ENCODE assay signal across 8 mouse cellular contexts in genomic region chr2:167634338-167634770, GRCm38 (mm10). TPM values are rescaled to one million over a fixed set of nuclear protein-coding genes. Genes with fewer than 3 reads are reported as not detected.
DNase-seq lines count a peak whose midpoint lies in the region; ATAC-seq and TF ChIP-seq lines count a peak whose summit lies in the region.

No protein-coding gene starts in this region.

- ATAC-seq in forebrain, embryonic 12.5 days (ENCODE audit: low FRiP score): peak; percentile 85
- ATAC-seq in heart, postnatal 0 days (ENCODE audit: insufficient read depth, low read depth): peak; percentile 70
- peak; percentile 71 for ATAC-seq in liver, embryonic 16.5 days (ENCODE audit: low read depth)
- peak; percentile 52 for ATAC-seq in neural tube, embryonic 13.5 days (ENCODE audit: low read depth)

- no peak for TF ChIP-seq POLR2A in testis, adult 2 months (IDR thresholded peaks at IDR 0.05; ENCODE audit: control insufficient read depth, low read depth, low read length)

- under 1% methylated on average over 15 of the region's 15 CpGs for WGBS in forebrain, embryonic 12.5 days
- WGBS in heart, postnatal 0 days: under 1% methylated on average over 15 of the region's 15 CpGs
- WGBS in liver, embryonic 16.5 days (ENCODE audit: insufficient replicate concordance): under 1% methylated on average over 15 of the region's 15 CpGs
- WGBS in neural tube, embryonic 13.5 days: 1% methylated on average over 15 of the region's 15 CpGs

- TF ChIP-seq EP300 in heart, postnatal 0 days (IDR thresholded peaks at IDR 0.05; ENCODE audit: low read depth): peak; percentile 65

- peaks cover 4% of the 10 kb centered on the region; the same call in 1 of the 2 replicates for H3K27me3 ChIP-seq in E14TG2a.4 (ENCODE audit: insufficient read depth, low read length)
- no peaks in the 10 kb centered on the region for H3K27me3 ChIP-seq in forebrain, embryonic 12.5 days
- no peaks in the 10 kb centered on the region for H3K27me3 ChIP-seq in heart, postnatal 0 days (ENCODE audit: control insufficient read depth, insufficient read depth, low read length)
- no peaks in the 10 kb centered on the region for H3K27me3 ChIP-seq in liver, embryonic 16.5 days (ENCODE audit: control insufficient read depth, insufficient read depth, low read depth, low read length)
- no peaks in the 10 kb centered on the region for H3K27me3 ChIP-seq in neural tube, embryonic 13.5 days
- no peaks in the 10 kb centered on the region for H3K27me3 ChIP-seq in testis, adult 2 months (ENCODE audit: control insufficient read depth, insufficient read depth, low read length)

- 0 out of 2 replicates have a peak overlapping the region, but pooled peaks have one; percentile 13 for H3K9ac ChIP-seq in forebrain, embryonic 12.5 days
- H3K9ac ChIP-seq in heart, postnatal 0 days (replicated peaks; ENCODE audit: low read depth, low read length): no peak overlapping the region; the same call in 1 of the 2 replicates
- H3K9ac ChIP-seq in liver, embryonic 16.5 days (ENCODE audit: low read depth, low read length): peak overlapping the region; percentile 44
- peak overlapping the region; percentile 54; the same call in 1 of the 2 replicates for H3K9ac ChIP-seq in neural tube, embryonic 13.5 days

- H3K4me1 ChIP-seq in E14TG2a.4 (replicated peaks; ENCODE audit: low read depth, low read length): peaks cover 43% of the 10 kb centered on the region
- H3K4me1 ChIP-seq in forebrain, embryonic 12.5 days: peaks cover 32% of the 10 kb centered on the region
- H3K4me1 ChIP-seq in heart, postnatal 0 days (ENCODE audit: control insufficient read depth, insufficient read depth): peaks cover 36% of the 10 kb centered on the region
- H3K4me1 ChIP-seq in liver, embryonic 16.5 days (ENCODE audit: control insufficient read depth, low read depth, low read length): peaks cover 50% of the 10 kb centered on the region
- H3K4me1 ChIP-seq in neural tube, embryonic 13.5 days (replicated peaks): peaks cover 39% of the 10 kb centered on the region
- peaks cover 18% of the 10 kb centered on the region for H3K4me1 ChIP-seq in testis, adult 2 months (ENCODE audit: control insufficient read depth, insufficient read depth, low read length)

- no peak for TF ChIP-seq CTCF in E14TG2a.4 (conservative IDR thresholded peaks at IDR 0.05; ENCODE audit: low read length)
- no peak for TF ChIP-seq CTCF in heart, postnatal 0 days (IDR thresholded peaks at IDR 0.05; ENCODE audit: low read depth)
- no peak for TF ChIP-seq CTCF in testis, adult 2 months (IDR thresholded peaks at IDR 0.05; ENCODE audit: control insufficient read depth, insufficient read depth, insufficient replicate concordance, low read depth, low read length)

- no peaks in the 10 kb centered on the region for H3K9me3 ChIP-seq in E14TG2a.4 (ENCODE audit: low read length)
- H3K9me3 ChIP-seq in forebrain, embryonic 12.5 days: no peaks in the 10 kb centered on the region
- H3K9me3 ChIP-seq in heart, postnatal 0 days (replicated peaks; ENCODE audit: control insufficient read depth, low read length): no peaks in the 10 kb centered on the region
- H3K9me3 ChIP-seq in liver, embryonic 16.5 days (replicated peaks; ENCODE audit: control insufficient read depth, low read length): no peaks in the 10 kb centered on the region
- no peaks in the 10 kb centered on the region for H3K9me3 ChIP-seq in neural tube, embryonic 13.5 days

- peak; percentile 100 for DNase-seq in c-Kit-positive CD71-positive TER-119-positive erythroid progenitor cells, embryonic 14.5 days (ENCODE audit: low spot score)
- peak; percentile 97 for DNase-seq in heart, postnatal 0 days (ENCODE audit: low spot score)
- DNase-seq in kidney, postnatal 4 days: peak; percentile 97

- peak overlapping the region; percentile 50 for H3K4me3 ChIP-seq in E14TG2a.4 (replicated peaks; ENCODE audit: low read length)
- H3K4me3 ChIP-seq in forebrain, embryonic 12.5 days (replicated peaks): peak overlapping the region; percentile 19
- peak overlapping the region; percentile 33 for H3K4me3 ChIP-seq in heart, postnatal 0 days (ENCODE audit: low read depth, low read length)
- H3K4me3 ChIP-seq in liver, embryonic 16.5 days (ENCODE audit: low read depth, low read length): peak overlapping the region; percentile 55
- H3K4me3 ChIP-seq in neural tube, embryonic 13.5 days: peak overlapping the region; percentile 28
- peak overlapping the region; percentile 36; the same call in 1 of the 2 replicates for H3K4me3 ChIP-seq in testis, adult 2 months (ENCODE audit: control insufficient read depth, low read depth, low read length)

- peak overlapping the region; percentile 42 for H3K27ac ChIP-seq in forebrain, embryonic 12.5 days
- peak overlapping the region; percentile 93 for H3K27ac ChIP-seq in heart, postnatal 0 days (ENCODE audit: low read depth)
- peak overlapping the region; percentile 99 for H3K27ac ChIP-seq in liver, embryonic 16.5 days (ENCODE audit: low read length)
- H3K27ac ChIP-seq in neural tube, embryonic 13.5 days (replicated peaks): peak overlapping the region; percentile 85
- no peak overlapping the region for H3K27ac ChIP-seq in testis, adult 2 months (ENCODE audit: control insufficient read depth, insufficient read depth, low read depth, low read length)

- peaks cover 11% of the 10 kb centered on the region for H3K36me3 ChIP-seq in E14TG2a.4 (ENCODE audit: insufficient read depth, low read length)
- H3K36me3 ChIP-seq in forebrain, embryonic 12.5 days (replicated peaks): no peaks in the 10 kb centered on the region
- H3K36me3 ChIP-seq in heart, postnatal 0 days (replicated peaks; ENCODE audit: control insufficient read depth, insufficient read depth, low read length): no peaks in the 10 kb centered on the region
- H3K36me3 ChIP-seq in liver, embryonic 16.5 days (ENCODE audit: control insufficient read depth, insufficient read depth): no peaks in the 10 kb centered on the region
- H3K36me3 ChIP-seq in neural tube, embryonic 13.5 days: no peaks in the 10 kb centered on the region
- no peaks in the 10 kb centered on the region for H3K36me3 ChIP-seq in testis, adult 2 months (ENCODE audit: control insufficient read depth, insufficient read depth, low read length)

- peak overlapping the region; percentile 49 for H3K4me2 ChIP-seq in forebrain, embryonic 12.5 days
- H3K4me2 ChIP-seq in heart, postnatal 0 days (ENCODE audit: low read depth, low read length): peak overlapping the region; percentile 57
- peak overlapping the region; percentile 84 for H3K4me2 ChIP-seq in liver, embryonic 16.5 days (ENCODE audit: low read depth, low read length)
- H3K4me2 ChIP-seq in neural tube, embryonic 13.5 days: peak overlapping the region; percentile 54

RNA-seq across cellular contexts. Expression of gene Ube2v1, which starts 2.5 kb away (rescaled TPM):
- polyA plus RNA-seq in forebrain, embryonic 12.5 days (2016; fragmentation: Nextera tagmentation; extraction: Ambion mirVana): 303 and 311 TPM in 2 replicates
- total RNA-seq in heart, postnatal 0 days (2014; rRNA removed; ENCODE audit: low replicate concordance): 74.5 and 94.6 TPM in 2 replicates
- 150 and 152 TPM in 2 replicates for polyA plus RNA-seq in heart, postnatal 0 days (2015; fragmentation: Nextera tagmentation; extraction: Ambion mirVana)
- 168 and 175 TPM in 2 replicates for polyA plus RNA-seq in liver, embryonic 16.5 days (2015; fragmentation: Nextera tagmentation; extraction: Ambion mirVana)
- polyA plus RNA-seq in neural tube, embryonic 13.5 days (2015; fragmentation: Nextera tagmentation; extraction: Ambion mirVana): 326 and 340 TPM in 2 replicates
- polyA plus RNA-seq in testis, adult 2 months (2012; rRNA removed): 17.9 and 21.6 TPM in 2 replicates

RNA-seq across cellular contexts. Expression of gene Gm20431, which starts 26.9 kb away (rescaled TPM):
- 7.5 and 10.2 TPM in 2 replicates for polyA plus RNA-seq in forebrain, embryonic 12.5 days (2016; fragmentation: Nextera tagmentation; extraction: Ambion mirVana)
- total RNA-seq in heart, postnatal 0 days (2014; rRNA removed; ENCODE audit: low replicate concordance): 5.8 and 25.5 TPM in 2 replicates
- polyA plus RNA-seq in heart, postnatal 0 days (2015; fragmentation: Nextera tagmentation; extraction: Ambion mirVana): 2.7 and 5.1 TPM in 2 replicates
- not detected in 2 replicates for polyA plus RNA-seq in liver, embryonic 16.5 days (2015; fragmentation: Nextera tagmentation; extraction: Ambion mirVana)
- polyA plus RNA-seq in neural tube, embryonic 13.5 days (2015; fragmentation: Nextera tagmentation; extraction: Ambion mirVana): 9.1 and 9.3 TPM in 2 replicates
- 41.0 and 48.4 TPM in 2 replicates for polyA plus RNA-seq in testis, adult 2 months (2012; rRNA removed)

RNA-seq across cellular contexts. Expression of gene Cebpb, which starts 54.4 kb away (rescaled TPM):
- polyA plus RNA-seq in forebrain, embryonic 12.5 days (2016; fragmentation: Nextera tagmentation; extraction: Ambion mirVana): 0.95 and 1.5 TPM in 2 replicates
- 43.5 and 50.8 TPM in 2 replicates for total RNA-seq in heart, postnatal 0 days (2014; rRNA removed; ENCODE audit: low replicate concordance)
- polyA plus RNA-seq in heart, postnatal 0 days (2015; fragmentation: Nextera tagmentation; extraction: Ambion mirVana): 4.9 and 5.8 TPM in 2 replicates
- 0.46 and 0.61 TPM in 2 replicates for polyA plus RNA-seq in liver, embryonic 16.5 days (2015; fragmentation: Nextera tagmentation; extraction: Ambion mirVana)
- polyA plus RNA-seq in neural tube, embryonic 13.5 days (2015; fragmentation: Nextera tagmentation; extraction: Ambion mirVana): 2.2 and 2.3 TPM in 2 replicates
- 2.9 and 4.0 TPM in 2 replicates for polyA plus RNA-seq in testis, adult 2 months (2012; rRNA removed)

RNA-seq across cellular contexts. Expression of gene Tmem189, which starts 55.3 kb away (rescaled TPM):
- 31.2 and 34.5 TPM in 2 replicates for polyA plus RNA-seq in forebrain, embryonic 12.5 days (2016; fragmentation: Nextera tagmentation; extraction: Ambion mirVana)
- 76.8 and 84.3 TPM in 2 replicates for total RNA-seq in heart, postnatal 0 days (2014; rRNA removed; ENCODE audit: low replicate concordance)
- 37.6 and 39.3 TPM in 2 replicates for polyA plus RNA-seq in heart, postnatal 0 days (2015; fragmentation: Nextera tagmentation; extraction: Ambion mirVana)
- polyA plus RNA-seq in liver, embryonic 16.5 days (2015; fragmentation: Nextera tagmentation; extraction: Ambion mirVana): 13.7 and 14.0 TPM in 2 replicates
- polyA plus RNA-seq in neural tube, embryonic 13.5 days (2015; fragmentation: Nextera tagmentation; extraction: Ambion mirVana): 40.1 and 41.9 TPM in 2 replicates
- polyA plus RNA-seq in testis, adult 2 months (2012; rRNA removed): 97.4 and 99.8 TPM in 2 replicates
